8 mouse cellular contexts compared by ENCODE assay signal in genomic region chr6:145417014-145417719, GRCm38 (mm10).
A peak's percentile ranks its signal among the peaks of the same experiment; 100 is the strongest.
DNase-seq lines count a peak whose midpoint lies in the region; ATAC-seq and TF ChIP-seq lines count a peak whose summit lies in the region.

No protein-coding gene starts in this region.

- no peaks in the 10 kb centered on the region for H3K27me3 ChIP-seq in testis, adult 2 months (ENCODE audit: control insufficient read depth, insufficient read depth, low read length)

- no peaks in the 10 kb centered on the region for H3K4me1 ChIP-seq in testis, adult 2 months (ENCODE audit: control insufficient read depth, insufficient read depth, low read length)

- H3K36me3 ChIP-seq in testis, adult 2 months (ENCODE audit: control insufficient read depth, insufficient read depth, low read length), result no peaks in the 10 kb centered on the region

- DNase-seq in gastrocnemius, adult 18-20 months (ENCODE audit: low spot score), result peak; percentile 49
- DNase-seq in gastrocnemius, adult 8-10 months (ENCODE audit: low spot score in 2 of 2), result no peak
- peak; percentile 13 to 33 for DNase-seq in urinary bladder, adult 18-20 months (ENCODE audit: low spot score in 2 of 2)
- no peak for DNase-seq in urinary bladder, postnatal 10 days (ENCODE audit: low spot score)
- DNase-seq in cerebellum, postnatal 36 days, result peak; percentile 44 to 48
- DNase-seq in heart, postnatal 4 days, result peak; percentile 72

- ATAC-seq in megakaryocyte, adult 5-6 weeks (ENCODE audit: poor library complexity, severe bottlenecking), result peak; percentile 83

- TF ChIP-seq POLR2A in testis, adult 2 months (IDR thresholded peaks at IDR 0.05; ENCODE audit: control insufficient read depth, low read depth, low read length), result no peak

- H3K27ac ChIP-seq in testis, adult 2 months (ENCODE audit: control insufficient read depth, insufficient read depth, low read depth, low read length), result no peak overlapping the region

- H3K4me3 ChIP-seq in testis, adult 2 months (ENCODE audit: control insufficient read depth, low read depth, low read length), result no peak overlapping the region

- peak; percentile 83 for TF ChIP-seq CTCF in testis, adult 2 months (IDR thresholded peaks at IDR 0.05; ENCODE audit: control insufficient read depth, insufficient read depth, insufficient replicate concordance, low read depth, low read length)

Comparison
In these comparisons a context has a peak if more than half of its experiments do, and no peak if none do; other contexts are left out.
1. DNase-seq: peak in gastrocnemius, adult 18-20 months (single experiment), urinary bladder, adult 18-20 months (2 of 2), cerebellum, postnatal 36 days (2 of 2) and heart, postnatal 4 days (single experiment); none in gastrocnemius, adult 8-10 months (0 of 2) and urinary bladder, postnatal 10 days (single experiment).